Mouse (Mus musculus) forebrain, postnatal 0 days (tissue): ENCODE data around the gene Cdkal1. TPM values are rescaled to one million over a fixed set of nuclear protein-coding genes. Genes with fewer than 3 reads are reported as not detected.

ENCODE experiments used
- ATAC-seq: fragments of 200-750 bp; cut with Nextera tagmentation; 2 replicates; pipeline ENCODE4 v1.8.0; 2017; ENCODE audit warnings: mild to moderate bottlenecking, moderate library complexity
- DNase-seq: peaks from one replicate; pipeline ENCODE4 v3.0.0-alpha.2; 2015
- H3K27ac ChIP-seq: fragments of 300-500 bp; sonication (generic); 2 replicates; pipeline ENCODE4 v1.5.1; 2014; ENCODE audit warnings: low read depth, mild to moderate bottlenecking, antibody characterized with exemption, low read length, moderate library complexity, mixed read lengths
- H3K27me3 ChIP-seq: fragments of 300-500 bp; sonication (generic); 2 replicates; pipeline ENCODE4 v1.6.1; 2014; ENCODE audit warnings: mild to moderate bottlenecking, low read length, mixed read lengths; ENCODE audit not compliant: insufficient read depth
- H3K36me3 ChIP-seq: fragments of 300-500 bp; sonication (generic); 2 replicates; pipeline ENCODE4 v1.6.1; 2014; ENCODE audit warnings: mild to moderate bottlenecking, moderate library complexity; ENCODE audit not compliant: insufficient read depth
- H3K4me1 ChIP-seq: fragments of 300-500 bp; sonication (generic); 2 replicates; pipeline ENCODE4 v1.6.1; 2014; ENCODE audit warnings: antibody characterized with exemption; ENCODE audit not compliant: insufficient read depth
- H3K4me2 ChIP-seq: fragments of 300-500 bp; sonication (generic); 2 replicates; pipeline ENCODE4 v1.6.1; 2014; ENCODE audit warnings: low read depth, mild to moderate bottlenecking, moderate library complexity
- H3K4me3 ChIP-seq: fragments of 300-500 bp; sonication (generic); 2 replicates; pipeline ENCODE4 v1.5.1; 2014; ENCODE audit warnings: low read depth, low read length, mixed read lengths
- H3K9ac ChIP-seq: fragments of 300-500 bp; sonication (generic); 2 replicates; pipeline ENCODE4 v1.6.1; 2014; ENCODE audit warnings: mild to moderate bottlenecking
- H3K9me3 ChIP-seq: fragments of 300-500 bp; sonication (generic); 2 replicates; pipeline ENCODE4 v1.6.1; 2016; ENCODE audit warnings: low read length
- CTCF ChIP-seq: sonication (generic); IDR thresholded peaks from 2 replicates; pipeline ENCODE4 v1.5.1; 2016; ENCODE audit warnings: antibody characterized with exemption, control low read depth, low read depth
- WGBS: fragments of 180-500 bp; shearing (Covaris S2); extraction: QIAGEN DNeasy Blood & Tissue Kit; methylation state at CpG from one replicate; pipeline ENCODE4 v1.1.7; 2014; 5-methylcytosine and 5-hydroxymethylcytosine counted together
- polyA plus RNA-seq: library from polyadenylated mRNA; unstranded; fragments of >200 nt; fragmentation: Nextera tagmentation; extraction: Ambion mirVana; gene quantifications from 2 replicates; pipeline ENCODE4 v1.2.1, GENCODE M21; 2015
- total RNA-seq: library from RNA; depleted of rRNA; stranded (reverse); fragments of >200 nt; gene quantifications from 2 replicates; pipeline ENCODE4 v1.2.3, GENCODE M21; 2014

Gene Cdkal1
- total and polyA plus RNA-seq, 2 experiments from 2014 or later, result 16.7 to 18.3 TPM

GRCm38 (mm10) chr13:29354943-29355342, 500.5 kb downstream of the Cdkal1 start:
- Histone ChIP-seq H3K4me1 (peaks cover 8% of the 10 kb centered on the region; the same call in 1 of the 2 replicates), H3K4me3 (no peak overlapping the region), H3K36me3 (no peaks in the 10 kb centered on the region), H3K4me2 (no peak overlapping the region), H3K9me3 (no peaks in the 10 kb centered on the region), H3K27me3 (no peaks in the 10 kb centered on the region), H3K9ac (no peak overlapping the region), H3K27ac (no peak overlapping the region)
- 74% methylated on average over 4 of the region's 4 CpGs for WGBS
- DNase-seq (no peak), ATAC-seq (no peak)
- TF ChIP-seq CTCF, result no peak

- Histone ChIP-seq H3K4me2 (no peak overlapping the region), H3K4me1 (peaks cover 8% of the 10 kb centered on the region; the same call in 1 of the 2 replicates), H3K9me3 (no peaks in the 10 kb centered on the region), H3K36me3 (no peaks in the 10 kb centered on the region), H3K27me3 (no peaks in the 10 kb centered on the region), H3K4me3 (no peak overlapping the region), H3K27ac (no peak overlapping the region), H3K9ac (no peak overlapping the region)
- 71% methylated on average over 5 of the region's 5 CpGs for WGBS
- ATAC-seq, result no peak
- no peak for DNase-seq
- no peak for TF ChIP-seq CTCF
Observed at GRCm38 (mm10) chr13:29353888-29354415, 501.5 kb downstream of the Cdkal1 start.

DNA sequence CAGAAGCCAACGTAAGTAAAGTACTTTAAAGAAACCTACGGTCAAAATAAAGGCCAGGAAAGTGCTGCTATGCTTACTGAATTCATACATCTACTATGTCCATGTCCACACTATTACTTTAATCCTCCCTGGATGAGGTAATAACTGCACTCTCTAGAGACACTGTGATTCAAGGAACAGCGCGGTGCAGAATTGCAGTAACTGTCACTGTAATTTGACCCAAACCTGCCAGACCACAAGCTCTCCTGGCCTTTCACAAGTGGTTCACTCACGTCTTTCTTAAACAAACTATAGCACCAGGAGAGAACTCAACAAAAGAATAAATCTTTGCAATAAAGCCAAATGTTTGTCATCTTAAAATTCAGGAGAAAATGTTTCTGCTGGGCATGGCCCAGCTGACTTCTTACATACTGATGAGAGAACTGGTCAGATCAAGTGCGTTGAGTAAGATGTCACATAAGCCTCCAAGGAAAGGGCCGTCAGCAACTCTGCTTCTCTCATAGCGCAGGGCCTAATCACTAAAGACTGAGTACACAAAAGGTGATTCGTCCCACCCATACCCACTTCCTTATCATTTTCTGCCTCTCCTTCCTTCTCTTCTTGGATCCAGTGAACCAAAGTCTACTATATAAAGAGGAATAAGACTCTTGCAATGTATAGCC, 504.3 kb downstream of the Cdkal1 start:
- H3K4me1 ChIP-seq, result peaks cover 2% of the 10 kb centered on the region; the same call in 1 of the 2 replicates
- no peak for TF ChIP-seq CTCF

GRCm38 (mm10) chr13:29350004-29350403, 505.5 kb downstream of the Cdkal1 start:
- TF ChIP-seq CTCF, result no peak
- no peak for DNase-seq
- Histone ChIP-seq H3K4me1 (no peaks in the 10 kb centered on the region), H3K4me3 (no peak overlapping the region), H3K27ac (no peak overlapping the region), H3K27me3 (no peaks in the 10 kb centered on the region), H3K4me2 (no peak overlapping the region), H3K9ac (no peak overlapping the region), H3K9me3 (no peaks in the 10 kb centered on the region), H3K36me3 (no peaks in the 10 kb centered on the region)
- WGBS, result 36% methylated on average over 4 of the region's 4 CpGs
- no peak for ATAC-seq

More for the DNA sequence above, 504.3 kb downstream of the Cdkal1 start:
- Histone ChIP-seq H3K27me3 (no peaks in the 10 kb centered on the region), H3K9ac (no peak overlapping the region), H3K27ac (no peak overlapping the region), H3K4me2 (no peak overlapping the region), H3K9me3 (no peaks in the 10 kb centered on the region), H3K36me3 (no peaks in the 10 kb centered on the region), H3K4me3 (no peak overlapping the region)
- no peak for DNase-seq
- no peak for ATAC-seq
- 88% methylated on average over 9 of the region's 9 CpGs for WGBS

DNA sequence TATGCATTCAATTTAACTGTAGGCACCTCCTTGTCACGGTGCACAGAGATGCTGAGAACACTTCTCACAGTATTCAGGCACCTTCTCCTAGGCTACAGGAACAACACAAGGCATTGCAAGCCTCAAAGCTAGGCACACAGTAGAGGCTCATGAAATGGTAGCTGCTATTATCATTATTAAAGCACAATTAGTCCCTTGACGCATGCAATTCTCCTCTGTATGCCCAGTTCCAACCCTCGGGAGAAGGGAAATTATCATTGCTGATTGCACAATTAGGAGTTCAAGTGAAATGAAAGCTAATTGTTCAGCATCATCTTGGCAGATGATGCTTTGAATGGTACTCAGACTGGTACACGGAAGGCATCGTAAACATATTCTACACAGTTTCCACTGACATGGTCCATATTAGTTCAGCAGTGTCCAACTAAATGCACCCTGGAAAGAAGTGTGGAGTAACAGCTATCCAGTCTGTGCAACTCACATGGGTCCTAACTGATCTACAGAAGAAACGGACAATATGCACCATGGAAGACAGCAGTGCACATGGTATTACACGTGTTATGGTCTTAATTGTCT, 506.0 kb downstream of the Cdkal1 start:
- DNase-seq, result no peak
- TF ChIP-seq CTCF, result no peak
- H3K4me1 ChIP-seq, result no peaks in the 10 kb centered on the region
- H3K27ac ChIP-seq, result no peak overlapping the region
- H3K9me3 ChIP-seq, result no peaks in the 10 kb centered on the region
- H3K4me3 ChIP-seq, result no peak overlapping the region
- peak; percentile 34 for ATAC-seq
- no peak overlapping the region for H3K9ac ChIP-seq
- H3K36me3 ChIP-seq, result no peaks in the 10 kb centered on the region
- no peaks in the 10 kb centered on the region for H3K27me3 ChIP-seq
- H3K4me2 ChIP-seq, result no peak overlapping the region
- 28% methylated on average over 7 of the region's 7 CpGs for WGBS

- no peaks in the 10 kb centered on the region for H3K36me3 ChIP-seq
- ATAC-seq (no peak), DNase-seq (no peak)
- H3K4me1 ChIP-seq, result no peaks in the 10 kb centered on the region
- TF ChIP-seq CTCF, result no peak
- H3K9me3 ChIP-seq, result no peaks in the 10 kb centered on the region
- 84% methylated on average over 3 of the region's 3 CpGs for WGBS
- H3K4me3 ChIP-seq, result no peak overlapping the region
- H3K27me3 ChIP-seq, result no peaks in the 10 kb centered on the region
- H3K27ac ChIP-seq, result no peak overlapping the region
- no peak overlapping the region for H3K4me2 ChIP-seq
- H3K9ac ChIP-seq, result no peak overlapping the region
Observed at GRCm38 (mm10) chr13:29348331-29348730, 507.1 kb downstream of the Cdkal1 start.
